In the genomic region with DNA sequence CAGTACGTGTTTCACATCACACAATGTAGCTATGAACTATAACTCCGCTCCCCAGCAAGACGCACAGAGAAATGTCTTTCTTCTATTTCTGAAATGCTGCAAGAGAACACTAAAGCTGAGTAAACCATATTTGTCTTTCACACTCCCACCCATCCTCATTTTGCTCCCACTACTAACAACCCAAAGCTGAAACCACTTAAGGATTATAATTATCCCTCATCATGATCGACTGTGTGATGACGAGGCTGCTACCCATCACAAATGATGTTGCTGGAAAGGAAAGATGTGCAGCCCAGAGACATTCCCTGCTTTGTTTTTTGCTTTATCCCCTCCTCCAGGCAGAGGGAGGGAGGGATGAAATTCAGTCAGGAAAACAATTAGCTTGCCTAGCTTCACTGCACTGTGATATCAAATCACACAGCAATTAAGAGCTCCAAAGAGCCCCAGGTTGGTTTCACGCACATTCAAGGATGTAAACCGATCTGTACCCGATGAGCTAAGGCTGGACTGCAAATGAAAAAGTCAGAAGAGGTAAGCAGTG, we compare ENCODE assay signal across 10 mouse cellular contexts.
DNase-seq lines count a peak whose midpoint lies in the region; ATAC-seq and TF ChIP-seq lines count a peak whose summit lies in the region.
"Had no signal": no experiment of that assay in that cellular context is flagged by ENCODE, and none has a peak within 500 bp of the region (broad histone marks: within the 10 kb centered on the region; RNA-seq: fewer than 3 reads in every experiment).

No protein-coding gene starts in this region.

- no peaks in the 10 kb centered on the region for H3K27me3 ChIP-seq in ES-Bruce4 (ENCODE audit: control insufficient read depth, insufficient read depth, low read length, poor library complexity, severe bottlenecking)
- no peaks in the 10 kb centered on the region for H3K27me3 ChIP-seq in embryonic facial prominence, embryonic 10.5 days (replicated peaks; ENCODE audit: low read depth, poor library complexity, severe bottlenecking)
- no peaks in the 10 kb centered on the region for H3K27me3 ChIP-seq in hindbrain, embryonic 11.5 days (ENCODE audit: control insufficient read depth, insufficient read depth, low read length)
- H3K27me3 ChIP-seq in midbrain, embryonic 12.5 days = no peaks in the 10 kb centered on the region
- H3K27me3 ChIP-seq in heart, embryonic 11.5 days (ENCODE audit: control insufficient read depth, insufficient read depth, low read length) = no peaks in the 10 kb centered on the region
- H3K27me3 ChIP-seq: embryonic facial prominence, embryonic 12.5 days had no signal

- H3K4me2 ChIP-seq in hindbrain, embryonic 11.5 days (replicated peaks; ENCODE audit: low read depth, low read length) = 0 out of 2 replicates have a peak overlapping the region, but pooled peaks have one; percentile 1
- H3K4me2 ChIP-seq in midbrain, embryonic 12.5 days (replicated peaks) = peak overlapping the region; percentile 19; the same call in 1 of the 2 replicates
- no peak overlapping the region for H3K4me2 ChIP-seq in heart, embryonic 11.5 days
- H3K4me2 ChIP-seq: embryonic facial prominence, embryonic 12.5 days had no signal

- H3K4me3 ChIP-seq in ES-Bruce4 (ENCODE audit: low read depth, low read length) = no peak overlapping the region
- H3K4me3 ChIP-seq in embryonic facial prominence, embryonic 10.5 days = no peak overlapping the region
- H3K4me3 ChIP-seq in hindbrain, embryonic 11.5 days (ENCODE audit: low read depth, low read length) = no peak overlapping the region
- no peak overlapping the region for H3K4me3 ChIP-seq in midbrain, embryonic 12.5 days
- H3K4me3 ChIP-seq in heart, embryonic 11.5 days (ENCODE audit: low read depth, low read length) = no peak overlapping the region
- H3K4me3 ChIP-seq: embryonic facial prominence, embryonic 12.5 days had no signal

- H3K36me3 ChIP-seq in ES-Bruce4 (ENCODE audit: control insufficient read depth, insufficient read depth, low read length, poor library complexity, severe bottlenecking) = no peaks in the 10 kb centered on the region
- H3K36me3 ChIP-seq in embryonic facial prominence, embryonic 10.5 days (replicated peaks) = no peaks in the 10 kb centered on the region
- H3K36me3 ChIP-seq in hindbrain, embryonic 11.5 days (ENCODE audit: control insufficient read depth, insufficient read depth, low read length) = no peaks in the 10 kb centered on the region
- no peaks in the 10 kb centered on the region for H3K36me3 ChIP-seq in midbrain, embryonic 12.5 days
- H3K36me3 ChIP-seq in heart, embryonic 11.5 days (ENCODE audit: control insufficient read depth, insufficient read depth, low read length) = no peaks in the 10 kb centered on the region
- H3K36me3 ChIP-seq: embryonic facial prominence, embryonic 12.5 days had no signal

- no peak for TF ChIP-seq POLR2A in ES-Bruce4 (IDR thresholded peaks at IDR 0.05; ENCODE audit: insufficient read depth, low read length)

- H3K9ac ChIP-seq in ES-Bruce4 (ENCODE audit: low read depth, poor library complexity, severe bottlenecking) = no peak overlapping the region
- no peak overlapping the region for H3K9ac ChIP-seq in hindbrain, embryonic 11.5 days (ENCODE audit: low read depth, low read length)
- no peak overlapping the region for H3K9ac ChIP-seq in midbrain, embryonic 12.5 days (replicated peaks)
- H3K9ac ChIP-seq in heart, embryonic 11.5 days (ENCODE audit: low read depth, low read length) = no peak overlapping the region
- H3K9ac ChIP-seq: embryonic facial prominence, embryonic 12.5 days had no signal

- ATAC-seq in hindbrain, embryonic 11.5 days (ENCODE audit: low FRiP score) = peak; percentile 52
- peak; percentile 55 for ATAC-seq in midbrain, embryonic 12.5 days (ENCODE audit: low FRiP score, low read depth)
- ATAC-seq in heart, embryonic 11.5 days (replicated peaks; ENCODE audit: insufficient number of reproducible peaks, low FRiP score, low TSS enrichment) = no peak

- 30% methylated on average over 8 of the region's 8 CpGs for whole genome bisulfite sequencing in embryonic facial prominence, embryonic 10.5 days
- 37% methylated on average over 8 of the region's 8 CpGs for WGBS in hindbrain, embryonic 11.5 days
- 22% methylated on average over 8 of the region's 8 CpGs for WGBS in midbrain, embryonic 12.5 days
- 59% methylated on average over 8 of the region's 8 CpGs for WGBS in heart, embryonic 11.5 days (ENCODE audit: insufficient replicate concordance)

- DNase-seq in embryonic facial prominence, embryonic 10.5 days (ENCODE audit: low spot score) = peak; percentile 15
- peak; percentile 33 for DNase-seq in hindbrain, embryonic 11.5 days (ENCODE audit: low spot score)
- DNase-seq in thymus, postnatal 36 days = no peak
- no peak for DNase-seq in thymus, postnatal 10 days (ENCODE audit: low spot score in 2 of 2)
- DNase-seq in thymus, postnatal 14 days = no peak
- DNase-seq: adrenal gland, adult 8-10 months had no signal

- H3K4me1 ChIP-seq in ES-Bruce4 (ENCODE audit: control insufficient read depth, insufficient read depth, low read length) = peaks cover 2% of the 10 kb centered on the region
- peaks cover 24% of the 10 kb centered on the region for H3K4me1 ChIP-seq in embryonic facial prominence, embryonic 10.5 days
- no peaks in the 10 kb centered on the region for H3K4me1 ChIP-seq in hindbrain, embryonic 11.5 days (replicated peaks; ENCODE audit: control insufficient read depth, insufficient read depth, low read length)
- peaks cover 12% of the 10 kb centered on the region for H3K4me1 ChIP-seq in midbrain, embryonic 12.5 days
- H3K4me1 ChIP-seq in heart, embryonic 11.5 days (ENCODE audit: control insufficient read depth, insufficient read depth, low read length) = no peaks in the 10 kb centered on the region

- peak overlapping the region; percentile 73 for H3K27ac ChIP-seq in ES-Bruce4 (ENCODE audit: insufficient read depth, low read length)
- no peak overlapping the region for H3K27ac ChIP-seq in embryonic facial prominence, embryonic 10.5 days (replicated peaks)
- H3K27ac ChIP-seq in hindbrain, embryonic 11.5 days (ENCODE audit: low read depth, low read length) = peak overlapping the region; percentile 39; the same call in 1 of the 2 replicates
- peak overlapping the region; percentile 63 for H3K27ac ChIP-seq in midbrain, embryonic 12.5 days (replicated peaks)
- no peak overlapping the region for H3K27ac ChIP-seq in heart, embryonic 11.5 days (ENCODE audit: low read depth, low read length)
- H3K27ac ChIP-seq: embryonic facial prominence, embryonic 12.5 days had no signal

- H3K9me3 ChIP-seq in ES-Bruce4 (replicated peaks; ENCODE audit: control insufficient read depth, insufficient read depth, low read length, poor library complexity, severe bottlenecking) = no peaks in the 10 kb centered on the region
- no peaks in the 10 kb centered on the region for H3K9me3 ChIP-seq in embryonic facial prominence, embryonic 10.5 days
- H3K9me3 ChIP-seq in hindbrain, embryonic 11.5 days (ENCODE audit: control insufficient read depth, low read length) = no peaks in the 10 kb centered on the region
- no peaks in the 10 kb centered on the region for H3K9me3 ChIP-seq in midbrain, embryonic 12.5 days
- H3K9me3 ChIP-seq in heart, embryonic 11.5 days (replicated peaks; ENCODE audit: control insufficient read depth, low read length) = no peaks in the 10 kb centered on the region
- H3K9me3 ChIP-seq: embryonic facial prominence, embryonic 12.5 days had no signal

- TF ChIP-seq CTCF in ES-Bruce4 (IDR thresholded peaks at IDR 0.05; ENCODE audit: low read depth, low read length) = no peak

- TF ChIP-seq EP300 in ES-Bruce4 (IDR thresholded peaks at IDR 0.05; ENCODE audit: insufficient read depth, low read depth, low read length) = no peak

Comparison
In these comparisons a context has a peak if more than half of its experiments do, and no peak if none do; other contexts are left out.
1. H3K27ac ChIP-seq: peak in ES-Bruce4 (single experiment), hindbrain, embryonic 11.5 days (single experiment) and midbrain, embryonic 12.5 days (single experiment); none in embryonic facial prominence, embryonic 10.5 days (single experiment) and heart, embryonic 11.5 days (single experiment).
2. DNase-seq: peak in embryonic facial prominence, embryonic 10.5 days (single experiment) and hindbrain, embryonic 11.5 days (single experiment); none in thymus, postnatal 36 days (0 of 2), thymus, postnatal 10 days (0 of 2) and thymus, postnatal 14 days (single experiment).